Comparison of ENCODE assay signal across 8 mouse cellular contexts in the genomic region with DNA sequence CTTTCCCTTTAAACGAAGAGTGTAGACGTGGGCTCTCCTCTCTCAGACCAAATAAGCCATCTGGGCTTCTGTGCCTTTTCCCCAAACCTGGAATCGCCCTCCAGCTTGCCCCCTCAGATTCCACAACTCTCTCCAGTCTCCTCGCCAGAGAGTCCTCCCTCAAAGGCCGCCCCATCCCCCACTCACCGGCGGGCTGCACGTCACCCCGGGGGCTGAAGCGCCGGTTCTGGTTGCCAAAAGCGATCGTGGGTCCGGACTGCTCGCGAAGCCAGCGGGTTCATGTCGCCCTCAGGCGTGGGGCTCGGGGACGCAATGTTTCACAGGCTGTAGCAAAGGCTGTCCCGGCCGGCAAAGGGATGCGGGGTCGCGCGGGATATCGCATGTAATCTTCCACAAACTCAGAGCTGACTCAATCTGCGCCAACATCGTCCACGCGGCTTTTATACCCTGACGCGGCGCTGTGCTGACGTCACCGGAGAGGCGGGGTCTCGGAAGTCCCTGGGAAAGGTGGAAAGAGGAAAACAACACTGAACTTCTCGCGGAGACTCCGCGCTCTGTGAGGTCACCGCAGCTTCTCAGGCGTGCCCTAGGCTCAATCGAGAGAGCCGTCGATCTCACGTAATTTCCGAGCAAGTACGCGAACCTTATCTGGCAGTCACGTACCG. TPM values are rescaled to one million over a fixed set of nuclear protein-coding genes. Genes with fewer than 3 reads are reported as not detected.
A peak's percentile ranks its signal among the peaks of the same experiment; 100 is the strongest.
DNase-seq lines count a peak whose midpoint lies in the region; ATAC-seq and TF ChIP-seq lines count a peak whose summit lies in the region.

A gene (minus strand): TSS at position 460 of the 665 bp plus-strand sequence.
A gene (plus strand): TSS at position 522 of the 665 bp plus-strand sequence.

- DNase-seq in gastrocnemius, postnatal 10 days = peak; percentile 93
- peak; percentile 98 for DNase-seq in induced T-regulatory cell, adult 2 months (ENCODE audit: low read depth)
- DNase-seq in left cerebral cortex, adult 9 months (ENCODE audit: low spot score in 2 of 2) = peak; percentile 82 to 95
- DNase-seq in right cerebral cortex, postnatal 14 days = peak; percentile 91
- DNase-seq in urinary bladder, postnatal 36 days (ENCODE audit: low spot score in 2 of 2) = peak; percentile 97 to 98

- peaks cover 7% of the 10 kb centered on the region; the same call in 1 of the 2 replicates for H3K4me1 ChIP-seq in cortical plate, adult 2 months (ENCODE audit: control insufficient read depth, insufficient read depth, low read length)

- peak; percentile 99 for TF ChIP-seq POLR2A in cortical plate, adult 2 months (IDR thresholded peaks at IDR 0.05; ENCODE audit: extremely low read depth, insufficient read depth, low read length)

- peak within 1 kb of the TSS; percentile 92 for H3K27ac ChIP-seq in cortical plate, adult 2 months (ENCODE audit: insufficient read depth, low read length)

- ATAC-seq in activated CD4-positive, CD25-positive, alpha-beta regulatory T cell, adult 4 months = peak; percentile 79
- peak; percentile 68 for ATAC-seq in megakaryocyte progenitor cell, adult 5-6 weeks (replicated peaks; ENCODE audit: poor library complexity)

- no peak for TF ChIP-seq CTCF in cortical plate, adult 2 months (IDR thresholded peaks at IDR 0.05; ENCODE audit: extremely low read depth, insufficient read depth, low read length)

- peak within 1 kb of the TSS; percentile 78 for H3K4me3 ChIP-seq in cortical plate, adult 2 months (ENCODE audit: insufficient read depth, low read length)

RNA-seq across cellular contexts. Expression of the first gene that starts in this region (rescaled TPM):
- 10 to 100 TPM; 27.5 to 33.4 TPM for polyA plus RNA-seq in activated CD4-positive, CD25-positive, alpha-beta regulatory T cell, adult 4 months (2017; shearing (Covaris generic))
- 19.4 and 20.0 TPM in 2 replicates for polyA plus RNA-seq in cortical plate, adult 2 months (2012; rRNA removed)
- total RNA-seq in gastrocnemius, postnatal 10 days (2021) = 10 to 100 TPM; 16.3 to 16.9 TPM
- 46.2 and 56.7 TPM in 2 replicates for total RNA-seq in megakaryocyte progenitor cell, adult 5-6 weeks (2015)
- total RNA-seq in megakaryocyte progenitor cell, adult 5-6 weeks (2017) = 70.0 and 90.7 TPM in 2 replicates

RNA-seq across cellular contexts. Expression of the second gene that starts in this region (rescaled TPM):
- under 1 TPM in 1 of 2 experiments, not detected in 1; 0.79 TPM for polyA plus RNA-seq in activated CD4-positive, CD25-positive, alpha-beta regulatory T cell, adult 4 months (2017; shearing (Covaris generic))
- 5.1 and 6.3 TPM in 2 replicates for polyA plus RNA-seq in cortical plate, adult 2 months (2012; rRNA removed)
- total RNA-seq in gastrocnemius, postnatal 10 days (2021) = 10 to 100 TPM; 14.8 to 16.3 TPM
- total RNA-seq in megakaryocyte progenitor cell, adult 5-6 weeks (2015) = 0.67 TPM in 1 of 2 replicates, not detected in the other
- total RNA-seq in megakaryocyte progenitor cell, adult 5-6 weeks (2017) = 0.04 and 0.34 TPM in 2 replicates

Comparison
In these comparisons a context has a peak if more than half of its experiments do, and no peak if none do; other contexts are left out.
1. Peak in every context shown above with its lines: DNase-seq, ATAC-seq, H3K4me3 ChIP-seq and H3K27ac ChIP-seq.
2. RNA of the second gene that starts in this region (total RNA-seq): 14.8 to 16.3 TPM in gastrocnemius, postnatal 10 days; 0.04 to 0.67 TPM in megakaryocyte progenitor cell, adult 5-6 weeks; every median in the first group is over 4 times any median in the second.